Mouse (Mus musculus): ENCODE results near the gene Elmod1. TPM values are rescaled to one million over a fixed set of nuclear protein-coding genes. Genes with fewer than 3 reads are reported as not detected.
"Not testable (repeated sequence)": the region's sequence is repeated elsewhere in the genome, so short reads cannot be mapped to it uniquely, and the experiment has no call there.

Gene Elmod1
- total RNA-seq (2021) = not detected
- long read RNA-seq, experiment 1 = 0 reads
- long read RNA-seq, experiment 2 = 0 reads

GRCm38 (mm10) chr9:53975122-53975518 lies at the start of gene Elmod1:
TSS of gene Elmod1 (minus strand) at chr9:53975301.
- peak in 1 of 2 experiments; percentile 29 for DNase-seq (ENCODE audit: low spot score in 2 of 2)

GRCm38 (mm10) chr9:54022795-54023194 lies 47.7 kb upstream of the Elmod1 start:
- DNase-seq (ENCODE audit: low spot score in 2 of 2) = no peak

GRCm38 (mm10) chr9:53994528-53994927 lies 19.4 kb upstream of the Elmod1 start:
- no peak for DNase-seq (ENCODE audit: low spot score in 2 of 2)

- DNase-seq (ENCODE audit: low spot score in 2 of 2) = not testable (repeated sequence)
Observed at GRCm38 (mm10) chr9:53992567-53992966, 17.5 kb upstream of the Elmod1 start.

GRCm38 (mm10) chr9:53990921-53991320 lies 15.8 kb upstream of the Elmod1 start:
- DNase-seq (ENCODE audit: low spot score in 2 of 2) = peak in 1 of 2 experiments; percentile 13

- DNase-seq (ENCODE audit: low spot score in 2 of 2) = no peak
Observed at GRCm38 (mm10) chr9:53986972-53987371, 11.9 kb upstream of the Elmod1 start.

GRCm38 (mm10) chr9:53984868-53985267 lies 9.8 kb upstream of the Elmod1 start:
- peak in 1 of 2 experiments; percentile 43 for DNase-seq (ENCODE audit: low spot score in 2 of 2)

GRCm38 (mm10) chr9:53974328-53975121 lies 576 bp downstream of the Elmod1 start:
- peak in 1 of 2 experiments; percentile 11 for DNase-seq (ENCODE audit: low spot score in 2 of 2)

GRCm38 (mm10) chr9:53973929-53974327 lies 1.2 kb downstream of the Elmod1 start:
- DNase-seq (ENCODE audit: low spot score in 2 of 2) = no peak

GRCm38 (mm10) chr9:53973241-53973640 lies 1.9 kb downstream of the Elmod1 start:
- no peak for DNase-seq (ENCODE audit: low spot score in 2 of 2)

- DNase-seq (ENCODE audit: low spot score in 2 of 2) = no peak
Observed at GRCm38 (mm10) chr9:53972358-53972757, 2.7 kb downstream of the Elmod1 start.

GRCm38 (mm10) chr9:53967610-53968368 lies 7.3 kb downstream of the Elmod1 start:
- no peak for DNase-seq (ENCODE audit: low spot score in 2 of 2)

GRCm38 (mm10) chr9:53957021-53957420 lies 18.1 kb downstream of the Elmod1 start:
- DNase-seq (ENCODE audit: low spot score in 2 of 2) = no peak

- no peak for DNase-seq (ENCODE audit: low spot score in 2 of 2)
Observed at GRCm38 (mm10) chr9:53954853-53955252, 20.2 kb downstream of the Elmod1 start.

GRCm38 (mm10) chr9:53947463-53947862 lies 27.6 kb downstream of the Elmod1 start:
- DNase-seq (ENCODE audit: low spot score in 2 of 2) = no peak

- no peak for DNase-seq (ENCODE audit: low spot score in 2 of 2)
Observed at GRCm38 (mm10) chr9:53938555-53938954, 36.5 kb downstream of the Elmod1 start.

GRCm38 (mm10) chr9:53934179-53934578 lies 40.9 kb downstream of the Elmod1 start:
- DNase-seq (ENCODE audit: low spot score in 2 of 2) = no peak

GRCm38 (mm10) chr9:53933375-53933774 lies 41.7 kb downstream of the Elmod1 start:
- DNase-seq (ENCODE audit: low spot score in 2 of 2) = no peak

- no peak for DNase-seq (ENCODE audit: low spot score in 2 of 2)
Observed at GRCm38 (mm10) chr9:53930906-53931305, 44.2 kb downstream of the Elmod1 start.

- DNase-seq (ENCODE audit: low spot score in 2 of 2) = no peak
Observed at GRCm38 (mm10) chr9:53921061-53921460, 54.0 kb downstream of the Elmod1 start.

- no peak for DNase-seq (ENCODE audit: low spot score in 2 of 2)
Observed at GRCm38 (mm10) chr9:53915929-53916721, 59.0 kb downstream of the Elmod1 start.
